Mouse (Mus musculus) lung, postnatal 10 days (tissue): ENCODE measurements at regions not wholly inside any gene's neighbourhood (a gene's known extent, or its start where the extent isn't known, plus 50 kb on each side); places are given as distances from the start of the nearest gene placed in this dataset.
"Not testable (repeated sequence)": the region's sequence is repeated elsewhere in the genome, so short reads cannot be mapped to it uniquely, and the experiment has no call there.

Experiments
- DNase-seq: peaks from one replicate; pipeline ENCODE4 v3.0.0; 2021

DNA sequence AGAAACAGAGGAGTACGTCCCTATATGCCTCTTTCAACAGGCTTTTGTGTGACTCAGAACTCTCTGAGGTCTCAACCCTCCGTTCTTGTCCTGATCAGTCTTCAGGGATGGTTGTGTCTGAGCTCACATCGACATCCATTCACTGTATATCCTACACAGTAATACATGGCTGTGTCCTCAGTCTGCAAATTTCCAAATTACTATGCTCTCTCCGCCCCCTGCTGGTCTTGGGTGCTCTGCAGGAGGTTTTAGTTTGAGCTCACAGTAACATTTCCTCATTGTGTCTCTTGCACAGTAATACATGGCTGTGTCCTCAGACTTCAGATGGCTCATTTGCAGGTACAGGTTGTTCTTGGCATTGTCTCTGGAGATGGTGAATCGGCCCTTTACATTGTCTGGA is 53.5 kb downstream of the Adam6a start:
- DNase-seq = not testable (repeated sequence)

DNA sequence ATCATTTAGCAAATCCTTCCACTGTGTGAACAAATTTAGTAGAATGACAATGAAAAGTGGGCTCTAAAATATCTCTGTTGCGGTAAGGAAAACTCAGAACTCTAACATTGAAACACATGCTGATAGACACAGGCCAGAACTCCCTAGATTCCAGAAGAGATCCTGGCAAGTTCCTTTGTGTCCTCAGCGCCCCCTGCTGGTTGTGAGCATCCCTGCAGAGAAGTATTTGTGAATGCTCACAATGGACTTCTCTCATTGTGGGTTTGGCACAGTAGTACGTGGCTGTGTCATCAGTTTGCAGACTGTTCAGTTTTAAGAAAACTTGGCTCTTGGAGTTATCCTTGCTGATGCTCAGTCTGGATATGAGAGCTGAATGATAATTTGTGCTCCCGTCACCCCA is 67.2 kb downstream of the Adam6a start:
- peak; percentile 8 for DNase-seq

DNA sequence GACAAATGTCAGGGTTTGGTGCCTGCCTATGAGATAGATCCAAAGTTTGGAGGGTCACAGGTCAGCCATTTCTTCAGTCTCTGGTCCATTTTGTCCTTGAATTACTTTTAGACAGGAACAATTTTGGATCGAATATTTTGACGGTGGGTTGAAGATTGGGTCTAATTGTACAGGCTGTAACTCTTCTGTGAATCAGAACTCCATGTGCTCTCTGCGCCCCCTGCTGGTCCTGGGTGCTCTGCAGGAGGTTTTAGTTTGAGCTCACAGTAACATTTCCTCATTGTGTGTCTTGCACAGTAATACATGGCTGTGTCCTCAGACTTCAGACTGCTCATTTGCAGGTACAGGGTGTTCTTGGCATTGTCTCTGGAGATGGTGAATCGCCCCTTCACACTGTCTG is 81.5 kb downstream of the Adam6a start:
- not testable (repeated sequence) for DNase-seq

- not testable (repeated sequence) for DNase-seq
Measured at GRCm38 (mm10) chr12:113630803-113631202, 87.1 kb downstream of the Adam6a start.
